Mouse (Mus musculus): Measurements from ENCODE around the gene Cd200. TPM values are rescaled to one million over a fixed set of nuclear protein-coding genes. Genes with fewer than 3 reads are reported as not detected.
"Not testable (repeated sequence)": the region's sequence is repeated elsewhere in the genome, so short reads cannot be mapped to it uniquely, and the experiment has no call there.

The Cd200 gene
- total RNA-seq (2021), result 40.1 and 54.1 TPM in 2 replicates
- long read RNA-seq, transcript Cd200-202 (6 exons, 2,347 nt), result major isoform, 14 of 36 reads
- long read RNA-seq, partial matches to known transcripts, result 9 of 36 reads
- long read RNA-seq, other reads (novel, unspliced or antisense), result 10 of 36 reads

- DNase-seq, result peak; percentile 43
These were observed at the start of gene Cd200 for GRCm38 (mm10) chr16:45408425-45409063. Cd200 (minus strand) TSS chr16:45409053.

- DNase-seq, result no peak
These were observed 45.9 kb upstream of the Cd200 start for GRCm38 (mm10) chr16:45454762-45455161.

- DNase-seq, result no peak
These were observed 28.4 kb upstream of the Cd200 start for GRCm38 (mm10) chr16:45437230-45437739.

- DNase-seq, result no peak
These were observed 26.7 kb upstream of the Cd200 start for GRCm38 (mm10) chr16:45435591-45435990.

GRCm38 (mm10) chr16:45427651-45428050 lies 18.8 kb upstream of the Cd200 start:
- no peak for DNase-seq

GRCm38 (mm10) chr16:45413497-45413896 lies 4.6 kb upstream of the Cd200 start:
- no peak for DNase-seq

- DNase-seq, result not testable (repeated sequence)
These were observed 202 bp upstream of the Cd200 start for GRCm38 (mm10) chr16:45409064-45409446.

GRCm38 (mm10) chr16:45407645-45408400 lies 1.0 kb downstream of the Cd200 start:
- no peak for DNase-seq

- DNase-seq, result no peak
These were observed 1.8 kb downstream of the Cd200 start for GRCm38 (mm10) chr16:45407091-45407490.

- no peak for DNase-seq
These were observed 5.9 kb downstream of the Cd200 start for GRCm38 (mm10) chr16:45402951-45403350.

- no peak for DNase-seq
These were observed 6.8 kb downstream of the Cd200 start for GRCm38 (mm10) chr16:45402036-45402435.

GRCm38 (mm10) chr16:45399947-45400555 lies 8.8 kb downstream of the Cd200 start:
- DNase-seq, result no peak

- no peak for DNase-seq
These were observed 9.4 kb downstream of the Cd200 start for GRCm38 (mm10) chr16:45399411-45399810.

GRCm38 (mm10) chr16:45397440-45397839 lies 11.4 kb downstream of the Cd200 start:
- DNase-seq, result no peak

GRCm38 (mm10) chr16:45392246-45392645 lies 16.6 kb downstream of the Cd200 start:
- no peak for DNase-seq

- no peak for DNase-seq
These were observed 17.2 kb downstream of the Cd200 start for GRCm38 (mm10) chr16:45391680-45392079.

GRCm38 (mm10) chr16:45390286-45390956 lies 18.4 kb downstream of the Cd200 start:
- DNase-seq, result no peak

GRCm38 (mm10) chr16:45389833-45390232 lies 19.0 kb downstream of the Cd200 start:
- no peak for DNase-seq

GRCm38 (mm10) chr16:45389041-45389440 lies 19.8 kb downstream of the Cd200 start:
- DNase-seq, result no peak

- DNase-seq, result no peak
These were observed 27.0 kb downstream of the Cd200 start for GRCm38 (mm10) chr16:45381811-45382210.

- no peak for DNase-seq
These were observed 29.9 kb downstream of the Cd200 start for GRCm38 (mm10) chr16:45378959-45379358.
